Mouse (Mus musculus) forebrain, embryonic 14.5 days (tissue): ENCODE data around the gene Gm10188. TPM values are rescaled to one million over a fixed set of nuclear protein-coding genes. Genes with fewer than 3 reads are reported as not detected.

Source experiments
- ATAC-seq: fragments of 200-750 bp; cut with Nextera tagmentation; 2 replicates; pipeline ENCODE4 v1.8.0; 2017; ENCODE audit warnings: mild to moderate bottlenecking, moderate library complexity
- DNase-seq: peaks from one replicate; pipeline ENCODE4 v3.0.0-alpha.2; 2015; ENCODE audit warnings: low spot score
- H3K27ac ChIP-seq: fragments of 300-500 bp; sonication (generic); 2 replicates; pipeline ENCODE4 v1.5.1; 2014; ENCODE audit warnings: low read depth, mild to moderate bottlenecking, control low read depth, low read length, moderate library complexity
- H3K27me3 ChIP-seq: fragments of 300-500 bp; sonication (generic); replicated peaks from 2 replicates; pipeline ENCODE4 v1.6.1; 2014; ENCODE audit warnings: low read length, control low read depth, mixed read lengths; ENCODE audit not compliant: control insufficient read depth, insufficient read depth
- H3K36me3 ChIP-seq: fragments of 300-500 bp; sonication (generic); 2 replicates; pipeline ENCODE4 v1.6.1; 2014; ENCODE audit warnings: low read length, control low read depth; ENCODE audit not compliant: control insufficient read depth, insufficient read depth
- H3K4me1 ChIP-seq: fragments of 300-500 bp; sonication (generic); 2 replicates; pipeline ENCODE4 v1.6.1; 2014; ENCODE audit warnings: antibody characterized with exemption, low read length, control low read depth; ENCODE audit not compliant: control insufficient read depth, insufficient read depth
- H3K4me2 ChIP-seq: fragments of 300-500 bp; sonication (generic); 2 replicates; pipeline ENCODE4 v1.6.1; 2014; ENCODE audit warnings: mild to moderate bottlenecking, control low read depth, low read length
- H3K4me3 ChIP-seq: fragments of 300-500 bp; sonication (generic); 2 replicates; pipeline ENCODE4 v1.5.1; 2014; ENCODE audit warnings: low read depth, low read length, control low read depth
- H3K9ac ChIP-seq: fragments of 300-500 bp; sonication (generic); 2 replicates; pipeline ENCODE4 v1.6.1; 2014; ENCODE audit warnings: mild to moderate bottlenecking, low read length, control low read depth, moderate library complexity
- H3K9me3 ChIP-seq: fragments of 300-500 bp; sonication (generic); replicated peaks from 2 replicates; pipeline ENCODE4 v1.6.1; 2016; ENCODE audit warnings: low read length, control low read depth, mixed read lengths; ENCODE audit not compliant: control insufficient read depth
- WGBS: fragments of 180-500 bp; shearing (Covaris S2); extraction: QIAGEN DNeasy Blood & Tissue Kit; methylation state at CpG from one replicate; pipeline ENCODE4 v1.1.7; 2014; 5-methylcytosine and 5-hydroxymethylcytosine counted together
- polyA plus RNA-seq: library from polyadenylated mRNA; unstranded; fragments of >200 nt; fragmentation: Nextera tagmentation; extraction: Ambion mirVana; gene quantifications from 2 replicates; pipeline ENCODE4 v1.2.1, GENCODE M21; 2014

Gm10188 gene
- polyA plus RNA-seq, 1 experiment from 2014 or later: not detected

- H3K4me2 ChIP-seq: no peak overlapping the region
- no peaks in the 10 kb centered on the region for H3K4me1 ChIP-seq
- WGBS: 78% methylated on average over 9 of the region's 9 CpGs
- no peaks in the 10 kb centered on the region for H3K27me3 ChIP-seq
- no peak overlapping the region for H3K4me3 ChIP-seq
- no peak overlapping the region for H3K9ac ChIP-seq
- H3K36me3 ChIP-seq: no peaks in the 10 kb centered on the region
- H3K9me3 ChIP-seq: no peaks in the 10 kb centered on the region
- no peak overlapping the region for H3K27ac ChIP-seq
- DNase-seq (no peak), ATAC-seq (no peak)
Observed at GRCm38 (mm10) chr1:132234757-132235273, 5.2 kb upstream of the Gm10188 start.

GRCm38 (mm10) chr1:132233566-132233965 is 4.0 kb upstream of the Gm10188 start:
- Histone ChIP-seq H3K27me3 (no peaks in the 10 kb centered on the region), H3K9me3 (no peaks in the 10 kb centered on the region), H3K4me2 (no peak overlapping the region), H3K27ac (no peak overlapping the region), H3K36me3 (no peaks in the 10 kb centered on the region), H3K9ac (no peak overlapping the region), H3K4me1 (no peaks in the 10 kb centered on the region), H3K4me3 (no peak overlapping the region)
- DNase-seq: peak; percentile 57
- WGBS: 17% methylated on average over 12 of the region's 12 CpGs
- peak; percentile 72; the same call in 1 of the 2 replicates for ATAC-seq

- Histone ChIP-seq H3K4me2 (no peak overlapping the region), H3K36me3 (no peaks in the 10 kb centered on the region), H3K27me3 (no peaks in the 10 kb centered on the region), H3K4me3 (no peak overlapping the region), H3K9me3 (no peaks in the 10 kb centered on the region), H3K4me1 (no peaks in the 10 kb centered on the region), H3K9ac (no peak overlapping the region), H3K27ac (peak overlapping the region; percentile 2; the same call in 1 of the 2 replicates)
- DNase-seq: peak; percentile 34
- 24% methylated on average over 7 of the region's 7 CpGs for WGBS
- ATAC-seq: no peak
Observed at GRCm38 (mm10) chr1:132231470-132232274, 2.1 kb upstream of the Gm10188 start.

- Histone ChIP-seq H3K36me3 (no peaks in the 10 kb centered on the region), H3K4me1 (peaks cover 15% of the 10 kb centered on the region), H3K27ac (no peak overlapping the region), H3K27me3 (no peaks in the 10 kb centered on the region), H3K9ac (no peak overlapping the region), H3K4me2 (no peak overlapping the region), H3K4me3 (no peak overlapping the region), H3K9me3 (no peaks in the 10 kb centered on the region)
- ATAC-seq (no peak), DNase-seq (no peak)
- WGBS: 82% methylated on average over 13 of the region's 13 CpGs
Observed at GRCm38 (mm10) chr1:132226297-132227080, 3.1 kb downstream of the Gm10188 start.

- ATAC-seq (peak; percentile 89), DNase-seq (peak; percentile 85)
- WGBS: 10% methylated on average over 6 of the region's 6 CpGs
- Histone ChIP-seq H3K27me3 (no peaks in the 10 kb centered on the region), H3K4me3 (no peak overlapping the region), H3K9ac (no peak overlapping the region), H3K4me1 (peaks cover 23% of the 10 kb centered on the region), H3K4me2 (peak overlapping the region; percentile 26; the same call in 1 of the 2 replicates), H3K9me3 (no peaks in the 10 kb centered on the region), H3K27ac (no peak overlapping the region; the same call in 1 of the 2 replicates), H3K36me3 (no peaks in the 10 kb centered on the region)
Observed at GRCm38 (mm10) chr1:132222166-132222565, 7.4 kb downstream of the Gm10188 start.

GRCm38 (mm10) chr1:132221627-132222026 is 7.9 kb downstream of the Gm10188 start:
- WGBS: 23% methylated on average over 2 of the region's 2 CpGs
- H3K9me3 ChIP-seq: no peaks in the 10 kb centered on the region
- no peak overlapping the region for H3K4me2 ChIP-seq
- ATAC-seq: no peak
- H3K36me3 ChIP-seq: no peaks in the 10 kb centered on the region
- H3K27ac ChIP-seq: no peak overlapping the region
- peaks cover 23% of the 10 kb centered on the region for H3K4me1 ChIP-seq
- DNase-seq: no peak
- no peak overlapping the region for H3K4me3 ChIP-seq
- no peak overlapping the region for H3K9ac ChIP-seq
- H3K27me3 ChIP-seq: no peaks in the 10 kb centered on the region

- no peak for ATAC-seq
- Histone ChIP-seq H3K4me3 (no peak overlapping the region), H3K27me3 (no peaks in the 10 kb centered on the region), H3K36me3 (no peaks in the 10 kb centered on the region), H3K9ac (no peak overlapping the region), H3K4me2 (no peak overlapping the region), H3K4me1 (peaks cover 11% of the 10 kb centered on the region), H3K9me3 (no peaks in the 10 kb centered on the region), H3K27ac (no peak overlapping the region)
- DNase-seq: no peak
- 55% methylated on average over 3 of the region's 3 CpGs for WGBS
Observed at GRCm38 (mm10) chr1:132216276-132216675, 13.3 kb downstream of the Gm10188 start.

- Histone ChIP-seq H3K27ac (peak overlapping the region; percentile 15; the same call in 1 of the 2 replicates), H3K4me1 (peaks cover 24% of the 10 kb centered on the region), H3K9me3 (no peaks in the 10 kb centered on the region), H3K36me3 (no peaks in the 10 kb centered on the region), H3K4me3 (no peak overlapping the region), H3K9ac (no peak overlapping the region), H3K4me2 (no peak overlapping the region), H3K27me3 (no peaks in the 10 kb centered on the region)
- 0 out of 2 replicates have a peak, but pooled peaks have one; percentile 8 for ATAC-seq
- WGBS: 40% methylated on average over 6 of the region's 6 CpGs
- no peak for DNase-seq
Observed at GRCm38 (mm10) chr1:132213076-132213475, 16.5 kb downstream of the Gm10188 start.
